8 mouse cellular contexts compared by ENCODE assay signal in genomic region chr6:137647646-137648045, GRCm38 (mm10). TPM values are rescaled to one million over a fixed set of nuclear protein-coding genes. Genes with fewer than 3 reads are reported as not detected.
A peak's percentile ranks its signal among the peaks of the same experiment; 100 is the strongest.
DNase-seq lines count a peak whose midpoint lies in the region; ATAC-seq lines count a peak whose summit lies in the region.

No protein-coding gene starts in this region.

- peaks cover 6% of the 10 kb centered on the region; the same call in 1 of the 2 replicates for H3K4me1 ChIP-seq in kidney, embryonic 16.5 days (ENCODE audit: insufficient read depth, low read length)
- peaks cover 11% of the 10 kb centered on the region for H3K4me1 ChIP-seq in hindbrain, embryonic 12.5 days
- peaks cover 13% of the 10 kb centered on the region for H3K4me1 ChIP-seq in midbrain, embryonic 13.5 days (replicated peaks)

- H3K4me2 ChIP-seq in kidney, embryonic 16.5 days (replicated peaks; ENCODE audit: low read depth, low read length), result peak overlapping the region; percentile 97
- peak overlapping the region; percentile 91 for H3K4me2 ChIP-seq in hindbrain, embryonic 12.5 days (replicated peaks)
- peak overlapping the region; percentile 93 for H3K4me2 ChIP-seq in midbrain, embryonic 13.5 days (replicated peaks)

- H3K4me3 ChIP-seq in kidney, embryonic 16.5 days (ENCODE audit: low read length), result peak overlapping the region; percentile 81
- peak overlapping the region; percentile 80 for H3K4me3 ChIP-seq in hindbrain, embryonic 12.5 days
- H3K4me3 ChIP-seq in midbrain, embryonic 13.5 days (replicated peaks), result peak overlapping the region; percentile 80; the same call in 1 of the 2 replicates

- H3K27ac ChIP-seq in kidney, embryonic 16.5 days (ENCODE audit: low read length), result no peak overlapping the region
- H3K27ac ChIP-seq in hindbrain, embryonic 12.5 days, result no peak overlapping the region
- no peak overlapping the region for H3K27ac ChIP-seq in midbrain, embryonic 13.5 days

- H3K9ac ChIP-seq in kidney, embryonic 16.5 days (replicated peaks; ENCODE audit: low read length), result no peak overlapping the region; the same call in 1 of the 2 replicates
- H3K9ac ChIP-seq in hindbrain, embryonic 12.5 days, result no peak overlapping the region
- H3K9ac ChIP-seq in midbrain, embryonic 13.5 days (replicated peaks), result no peak overlapping the region

- no peak for ATAC-seq in kidney, embryonic 16.5 days (ENCODE audit: low FRiP score, low TSS enrichment)
- ATAC-seq in common myeloid progenitor, adult 5-6 weeks (replicated peaks; ENCODE audit: low read depth, poor library complexity, severe bottlenecking), result peak; percentile 37
- ATAC-seq in hindbrain, embryonic 12.5 days (ENCODE audit: low FRiP score), result no peak
- ATAC-seq in midbrain, embryonic 13.5 days, result no peak
- no peak for ATAC-seq in CD4-positive, CD25-positive, alpha-beta regulatory T cell, adult 4 months
- no peak for ATAC-seq in cerebellum, adult (ENCODE audit: insufficient number of reproducible peaks, low FRiP score, low TSS enrichment)

- no peak for DNase-seq in kidney, postnatal 10 days
- no peak for DNase-seq in right cerebral cortex, adult 18-20 months

- H3K36me3 ChIP-seq in kidney, embryonic 16.5 days (ENCODE audit: insufficient read depth, low read length), result no peaks in the 10 kb centered on the region
- H3K36me3 ChIP-seq in hindbrain, embryonic 12.5 days, result no peaks in the 10 kb centered on the region
- H3K36me3 ChIP-seq in midbrain, embryonic 13.5 days, result no peaks in the 10 kb centered on the region

- peaks cover 11% of the 10 kb centered on the region for H3K27me3 ChIP-seq in kidney, embryonic 16.5 days (ENCODE audit: insufficient read depth, low read length)
- peaks cover 9% of the 10 kb centered on the region; the same call in 1 of the 2 replicates for H3K27me3 ChIP-seq in hindbrain, embryonic 12.5 days
- H3K27me3 ChIP-seq in midbrain, embryonic 13.5 days, result peaks cover 27% of the 10 kb centered on the region

- 31% methylated on average over 10 of the region's 10 CpGs for WGBS in kidney, embryonic 16.5 days
- 14% methylated on average over 10 of the region's 10 CpGs for WGBS in hindbrain, embryonic 12.5 days
- 12% methylated on average over 10 of the region's 10 CpGs for WGBS in midbrain, embryonic 13.5 days

- 0 out of 2 replicates have a peak, but pooled peaks cover 5% of the 10 kb centered on the region for H3K9me3 ChIP-seq in kidney, embryonic 16.5 days (ENCODE audit: low read length)
- H3K9me3 ChIP-seq in hindbrain, embryonic 12.5 days (replicated peaks), result no peaks in the 10 kb centered on the region
- no peaks in the 10 kb centered on the region for H3K9me3 ChIP-seq in midbrain, embryonic 13.5 days

RNA-seq across cellular contexts. Expression of gene Eps8, which starts 7.0 kb away (rescaled TPM):
- 42.0 and 43.0 TPM in 2 replicates for polyA plus RNA-seq in kidney, embryonic 16.5 days (2015; fragmentation: Nextera tagmentation; extraction: Ambion mirVana)
- total RNA-seq in common myeloid progenitor, adult 5-6 weeks (2017), result 3.6 and 5.8 TPM in 2 replicates
- 11.9 and 13.6 TPM in 2 replicates for polyA plus RNA-seq in hindbrain, embryonic 12.5 days (2016; fragmentation: Nextera tagmentation; extraction: Ambion mirVana)
- 11.3 and 13.0 TPM in 2 replicates for polyA plus RNA-seq in midbrain, embryonic 13.5 days (2015; fragmentation: Nextera tagmentation; extraction: Ambion mirVana)
- under 1 TPM in 1 of 2 experiments, not detected in 1; 0.66 TPM for polyA plus RNA-seq in CD4-positive, CD25-positive, alpha-beta regulatory T cell, adult 4 months (2017; shearing (Covaris generic))
